Mouse (Mus musculus): ENCODE measurements at regions not wholly inside any gene's neighbourhood (a gene's known extent, or its start where the extent isn't known, plus 50 kb on each side); places are given as distances from the start of the nearest gene placed in this dataset.

- WGBS, result 62% methylated on average over 17 of the region's 17 CpGs
- no peak for ATAC-seq (ENCODE audit: borderline replicate concordance, extremely low read depth, low FRiP score, low TSS enrichment)
- Histone ChIP-seq H3K9ac (no peak overlapping the region), H3K27me3 (no peaks in the 10 kb centered on the region), H3K27ac (no peak overlapping the region), H3K36me3 (no peaks in the 10 kb centered on the region), H3K4me1 (no peaks in the 10 kb centered on the region), H3K9me3 (no peaks in the 10 kb centered on the region), H3K4me2 (no peak overlapping the region), H3K4me3 (no peak overlapping the region)
Observed at GRCm38 (mm10) chr10:91575323-91576064, 394.4 kb upstream of the Tmpo start.

GRCm38 (mm10) chr10:91572796-91573195 lies 391.7 kb upstream of the Tmpo start:
- no peaks in the 10 kb centered on the region for H3K36me3 ChIP-seq
- no peak overlapping the region for H3K4me2 ChIP-seq
- no peaks in the 10 kb centered on the region for H3K27me3 ChIP-seq
- H3K4me1 ChIP-seq, result no peaks in the 10 kb centered on the region
- 71% methylated on average over 7 of the region's 7 CpGs for WGBS
- no peak overlapping the region for H3K9ac ChIP-seq
- no peak overlapping the region for H3K27ac ChIP-seq
- H3K4me3 ChIP-seq, result no peak overlapping the region
- ATAC-seq (ENCODE audit: borderline replicate concordance, extremely low read depth, low FRiP score, low TSS enrichment), result no peak
- H3K9me3 ChIP-seq, result no peaks in the 10 kb centered on the region

- 78% methylated on average over 6 of the region's 6 CpGs for WGBS
- Histone ChIP-seq H3K27ac (no peak overlapping the region), H3K4me3 (no peak overlapping the region), H3K27me3 (no peaks in the 10 kb centered on the region), H3K4me1 (no peaks in the 10 kb centered on the region), H3K36me3 (no peaks in the 10 kb centered on the region), H3K9me3 (no peaks in the 10 kb centered on the region), H3K9ac (no peak overlapping the region), H3K4me2 (no peak overlapping the region)
- ATAC-seq (ENCODE audit: borderline replicate concordance, extremely low read depth, low FRiP score, low TSS enrichment), result no peak
Observed at GRCm38 (mm10) chr10:91569046-91569445, 387.9 kb upstream of the Tmpo start.

- no peak overlapping the region for H3K27ac ChIP-seq
- no peaks in the 10 kb centered on the region for H3K27me3 ChIP-seq
- no peaks in the 10 kb centered on the region for H3K4me1 ChIP-seq
- H3K9ac ChIP-seq, result no peak overlapping the region
- H3K36me3 ChIP-seq, result no peaks in the 10 kb centered on the region
- no peak for ATAC-seq (ENCODE audit: borderline replicate concordance, extremely low read depth, low FRiP score, low TSS enrichment)
- 75% methylated on average over 7 of the region's 7 CpGs for WGBS
- H3K4me2 ChIP-seq, result no peak overlapping the region
- no peaks in the 10 kb centered on the region for H3K9me3 ChIP-seq
- H3K4me3 ChIP-seq, result no peak overlapping the region
Observed at GRCm38 (mm10) chr10:91566116-91566774, 385.1 kb upstream of the Tmpo start.

- H3K27ac ChIP-seq, result no peak overlapping the region
- H3K4me1 ChIP-seq, result no peaks in the 10 kb centered on the region
- H3K27me3 ChIP-seq, result no peaks in the 10 kb centered on the region
- H3K36me3 ChIP-seq, result no peaks in the 10 kb centered on the region
- WGBS, result 84% methylated on average over 5 of the region's 5 CpGs
- no peak overlapping the region for H3K9ac ChIP-seq
- H3K9me3 ChIP-seq, result no peaks in the 10 kb centered on the region
- no peak overlapping the region for H3K4me3 ChIP-seq
- ATAC-seq (ENCODE audit: borderline replicate concordance, extremely low read depth, low FRiP score, low TSS enrichment), result no peak
- H3K4me2 ChIP-seq, result no peak overlapping the region
Observed at GRCm38 (mm10) chr10:91559307-91559706, 378.2 kb upstream of the Tmpo start.

GRCm38 (mm10) chr10:91548071-91548470 lies 367.0 kb upstream of the Tmpo start:
- WGBS, result 35% methylated on average over 4 of the region's 4 CpGs

GRCm38 (mm10) chr10:91546140-91546539 lies 365.0 kb upstream of the Tmpo start:
- H3K4me3 ChIP-seq, result no peak overlapping the region
- no peak overlapping the region for H3K4me2 ChIP-seq
- no peaks in the 10 kb centered on the region for H3K9me3 ChIP-seq
- H3K27ac ChIP-seq, result no peak overlapping the region
- H3K4me1 ChIP-seq, result no peaks in the 10 kb centered on the region
- 49% methylated on average over 9 of the region's 9 CpGs for WGBS
- H3K9ac ChIP-seq, result no peak overlapping the region
- no peaks in the 10 kb centered on the region for H3K36me3 ChIP-seq
- no peaks in the 10 kb centered on the region for H3K27me3 ChIP-seq
- ATAC-seq (ENCODE audit: borderline replicate concordance, extremely low read depth, low FRiP score, low TSS enrichment), result no peak

More at GRCm38 (mm10) chr10:91548071-91548470, 367.0 kb upstream of the Tmpo start:
- Histone ChIP-seq H3K27ac (no peak overlapping the region), H3K4me2 (no peak overlapping the region), H3K9me3 (no peaks in the 10 kb centered on the region), H3K4me3 (no peak overlapping the region), H3K9ac (no peak overlapping the region), H3K4me1 (no peaks in the 10 kb centered on the region), H3K36me3 (no peaks in the 10 kb centered on the region), H3K27me3 (no peaks in the 10 kb centered on the region)
- no peak for ATAC-seq (ENCODE audit: borderline replicate concordance, extremely low read depth, low FRiP score, low TSS enrichment)

GRCm38 (mm10) chr10:91545421-91545820 lies 364.3 kb upstream of the Tmpo start:
- H3K9ac ChIP-seq, result no peak overlapping the region
- 71% methylated on average over 3 of the region's 3 CpGs for WGBS
- no peaks in the 10 kb centered on the region for H3K27me3 ChIP-seq
- no peaks in the 10 kb centered on the region for H3K4me1 ChIP-seq
- no peak overlapping the region for H3K4me3 ChIP-seq
- no peak overlapping the region for H3K4me2 ChIP-seq
- no peak for ATAC-seq (ENCODE audit: borderline replicate concordance, extremely low read depth, low FRiP score, low TSS enrichment)
- H3K27ac ChIP-seq, result no peak overlapping the region
- H3K9me3 ChIP-seq, result no peaks in the 10 kb centered on the region
- H3K36me3 ChIP-seq, result no peaks in the 10 kb centered on the region

- 71% methylated on average over 3 of the region's 3 CpGs for WGBS
- Histone ChIP-seq H3K9me3 (no peaks in the 10 kb centered on the region), H3K36me3 (no peaks in the 10 kb centered on the region), H3K4me1 (no peaks in the 10 kb centered on the region), H3K4me3 (no peak overlapping the region), H3K27ac (no peak overlapping the region), H3K4me2 (no peak overlapping the region), H3K27me3 (no peaks in the 10 kb centered on the region), H3K9ac (no peak overlapping the region)
- ATAC-seq (ENCODE audit: borderline replicate concordance, extremely low read depth, low FRiP score, low TSS enrichment), result no peak
Observed at GRCm38 (mm10) chr10:91543167-91543918, 362.2 kb upstream of the Tmpo start.

GRCm38 (mm10) chr10:91542201-91542604 lies 361.1 kb upstream of the Tmpo start:
- Histone ChIP-seq H3K4me1 (no peaks in the 10 kb centered on the region), H3K27ac (no peak overlapping the region), H3K36me3 (no peaks in the 10 kb centered on the region), H3K4me3 (no peak overlapping the region), H3K9ac (no peak overlapping the region), H3K27me3 (no peaks in the 10 kb centered on the region), H3K9me3 (no peaks in the 10 kb centered on the region), H3K4me2 (no peak overlapping the region)
- WGBS, result 3% methylated on average over 9 of the region's 9 CpGs
- no peak for ATAC-seq (ENCODE audit: borderline replicate concordance, extremely low read depth, low FRiP score, low TSS enrichment)

- Histone ChIP-seq H3K4me2 (no peak overlapping the region), H3K9me3 (no peaks in the 10 kb centered on the region), H3K36me3 (no peaks in the 10 kb centered on the region), H3K4me3 (no peak overlapping the region), H3K27me3 (no peaks in the 10 kb centered on the region), H3K27ac (no peak overlapping the region), H3K4me1 (no peaks in the 10 kb centered on the region), H3K9ac (no peak overlapping the region)
- ATAC-seq (ENCODE audit: borderline replicate concordance, extremely low read depth, low FRiP score, low TSS enrichment), result no peak
- WGBS, result 29% methylated on average over 8 of the region's 8 CpGs
Observed at GRCm38 (mm10) chr10:91537241-91537640, 356.1 kb upstream of the Tmpo start.

- no peak overlapping the region for H3K4me2 ChIP-seq
- H3K27me3 ChIP-seq, result no peaks in the 10 kb centered on the region
- no peaks in the 10 kb centered on the region for H3K9me3 ChIP-seq
- no peak overlapping the region for H3K27ac ChIP-seq
- H3K36me3 ChIP-seq, result no peaks in the 10 kb centered on the region
- H3K4me3 ChIP-seq, result no peak overlapping the region
- no peak overlapping the region for H3K9ac ChIP-seq
- no peaks in the 10 kb centered on the region for H3K4me1 ChIP-seq
- ATAC-seq (ENCODE audit: borderline replicate concordance, extremely low read depth, low FRiP score, low TSS enrichment), result no peak
- 82% methylated on average over 2 of the region's 2 CpGs for WGBS
Observed at GRCm38 (mm10) chr10:91535392-91535791, 354.3 kb upstream of the Tmpo start.

Data from lung, embryonic 15.5 days (tissue).